Mouse (Mus musculus): ENCODE measurements around the gene Usb1.

The Usb1 gene

DNA sequence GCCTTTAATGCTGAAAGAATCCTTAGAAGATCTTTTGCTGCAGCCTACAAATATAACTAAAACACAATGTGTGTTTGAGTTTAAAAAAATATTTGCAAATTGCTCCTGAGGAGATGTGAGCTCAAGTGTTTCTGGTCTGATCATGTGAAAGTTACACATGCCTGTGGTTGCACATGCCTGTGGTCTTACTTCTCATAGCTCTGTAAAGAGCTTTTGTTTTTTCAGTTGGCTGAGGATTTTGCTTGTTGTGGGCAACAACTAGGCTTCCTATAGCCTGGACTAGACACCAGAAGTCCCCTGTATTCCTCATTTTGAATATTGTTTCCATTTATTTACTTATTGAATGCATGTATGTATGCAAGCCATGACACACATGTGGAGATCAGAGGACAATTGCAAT, 4.3 kb downstream of the Usb1 start:
- DNase-seq (ENCODE audit: low spot score): no peak

GRCm38 (mm10) chr8:95341721-95342120, 9.6 kb downstream of the Usb1 start:
- no peak for DNase-seq (ENCODE audit: low spot score)

GRCm38 (mm10) chr8:95344668-95345067, 12.6 kb downstream of the Usb1 start:
- no peak for DNase-seq (ENCODE audit: low spot score)

DNA sequence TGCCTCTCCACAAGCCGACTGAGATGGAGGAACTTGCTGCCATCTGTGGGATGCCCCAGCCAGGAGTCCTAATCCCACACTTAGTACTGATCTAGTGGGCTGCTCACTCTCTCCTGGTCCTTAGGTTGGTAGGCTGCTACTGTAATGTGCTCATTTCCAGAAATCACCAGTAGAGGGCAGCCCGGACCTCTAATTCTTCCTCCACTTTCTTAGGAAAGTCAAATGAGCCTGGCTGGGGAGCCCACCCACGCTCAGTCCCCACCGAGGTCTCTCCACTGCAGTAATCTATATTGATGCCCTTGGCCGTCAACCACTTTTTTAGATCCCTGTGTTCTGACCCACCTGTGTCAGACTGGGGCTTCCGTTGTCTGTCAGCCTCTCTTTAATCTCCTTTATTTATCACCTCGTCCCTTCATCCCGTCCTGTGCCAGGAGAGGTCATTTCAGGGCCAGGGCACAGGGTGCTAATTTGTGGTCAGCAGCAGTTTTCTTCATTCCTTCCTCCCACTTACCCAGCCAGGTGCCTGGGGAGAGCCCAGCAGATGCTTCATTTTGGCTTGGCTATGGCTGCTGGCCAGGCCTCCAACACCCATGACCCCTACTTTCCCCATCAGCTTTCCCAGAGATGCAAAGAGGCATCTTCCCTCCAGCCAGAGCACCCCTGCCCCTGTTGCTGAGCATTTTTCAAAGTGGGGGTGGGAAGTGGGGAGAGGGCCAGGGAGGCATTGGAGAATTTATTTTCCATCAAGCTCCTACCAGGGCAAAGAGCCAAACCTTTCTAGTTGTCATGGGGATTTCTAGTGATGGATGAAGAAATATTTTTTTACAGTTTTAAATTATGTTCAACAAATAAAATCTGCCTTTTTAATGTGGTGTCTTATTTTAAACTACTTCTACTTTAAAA, 14.8 kb downstream of the Usb1 start:
- DNase-seq (ENCODE audit: low spot score): peak; percentile 75

- DNase-seq (ENCODE audit: low spot score): no peak
These were observed 16.3 kb downstream of the Usb1 start for GRCm38 (mm10) chr8:95348356-95348755.

DNA sequence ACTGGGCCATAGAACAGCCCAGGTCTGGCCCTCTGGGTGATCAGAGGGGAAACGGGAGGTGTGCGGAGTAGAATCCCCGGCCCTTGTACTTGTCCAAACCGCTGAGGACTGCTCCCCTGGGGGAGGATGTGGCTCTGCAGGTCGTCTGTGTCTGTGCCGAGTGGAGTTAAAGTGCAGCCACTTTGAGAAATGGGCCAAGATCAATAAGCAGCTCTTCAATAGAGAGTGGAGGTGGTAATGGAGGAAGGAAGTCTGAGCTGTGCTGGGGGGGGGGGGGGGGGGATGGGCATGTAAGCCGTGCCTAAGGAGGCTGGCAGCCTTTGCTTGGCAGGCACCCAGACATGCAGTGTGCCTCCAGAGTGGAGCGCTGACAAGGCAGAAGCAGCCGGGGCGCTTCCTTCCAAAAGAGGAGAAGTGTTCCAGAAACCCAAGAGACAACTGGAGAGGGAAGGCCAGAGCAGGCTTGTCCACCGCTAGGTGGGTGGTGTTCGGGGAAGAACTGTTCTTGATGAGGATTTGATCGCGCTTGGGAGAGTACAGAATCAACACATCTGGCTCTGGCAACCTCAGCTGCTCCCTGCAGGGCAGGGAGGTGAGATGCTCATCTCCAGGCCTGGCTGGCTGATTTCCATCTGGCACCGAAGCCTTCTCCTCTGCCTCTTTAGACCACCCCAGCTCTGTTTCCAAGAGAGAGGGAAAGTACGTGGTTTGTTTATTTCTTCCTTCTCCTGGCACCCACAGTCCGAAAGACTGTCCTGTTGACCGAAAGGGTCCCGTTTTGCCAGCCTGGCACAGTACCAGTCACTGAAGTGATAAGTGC, 16.9 kb downstream of the Usb1 start:
- peak; percentile 73 for DNase-seq (ENCODE audit: low spot score)

- DNase-seq (ENCODE audit: low spot score): no peak
These were observed 19.4 kb downstream of the Usb1 start for GRCm38 (mm10) chr8:95351461-95351860.

DNA sequence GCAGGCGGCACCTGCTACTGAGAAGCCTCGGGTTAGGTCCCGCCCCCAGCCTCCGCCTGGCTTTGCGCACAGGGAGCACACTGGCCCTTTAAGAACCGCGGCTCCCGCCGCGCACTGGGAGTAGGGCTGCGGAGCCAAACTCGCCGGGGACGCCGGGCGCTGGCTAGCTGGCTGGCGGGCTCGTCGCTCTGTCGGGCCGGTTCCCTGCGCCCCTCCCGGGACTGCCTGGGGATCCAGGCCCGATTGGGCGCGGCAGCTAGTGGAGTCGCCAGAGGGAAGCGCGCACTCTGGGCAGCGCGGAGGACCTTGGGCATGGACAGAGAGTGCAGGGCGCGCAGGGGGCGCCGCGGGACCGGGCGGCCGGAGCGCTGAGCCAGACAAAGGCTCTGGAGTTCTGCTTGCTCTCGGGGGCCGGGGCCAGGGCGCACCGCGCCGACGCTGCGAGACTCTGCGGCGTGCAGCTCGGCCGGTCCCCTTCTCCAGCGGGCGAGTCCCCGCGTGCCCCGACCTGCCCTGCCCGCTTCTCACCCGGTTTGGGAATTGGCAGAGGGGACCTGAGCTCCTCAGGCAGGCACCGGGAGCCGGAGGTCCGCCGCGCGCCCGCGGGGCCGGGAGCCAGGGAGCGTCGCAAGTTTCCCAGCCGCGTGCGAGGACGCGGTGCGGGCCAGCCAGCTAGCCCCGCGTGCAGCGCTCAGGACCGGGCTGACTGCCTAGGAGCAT, 20.2 kb downstream of the Usb1 start, which contains the start of gene Mmp15:
TSS of gene Mmp15 (plus strand) at position 118 of the 720 bp plus-strand sequence.
- DNase-seq (ENCODE audit: low spot score): peak; percentile 84

DNA sequence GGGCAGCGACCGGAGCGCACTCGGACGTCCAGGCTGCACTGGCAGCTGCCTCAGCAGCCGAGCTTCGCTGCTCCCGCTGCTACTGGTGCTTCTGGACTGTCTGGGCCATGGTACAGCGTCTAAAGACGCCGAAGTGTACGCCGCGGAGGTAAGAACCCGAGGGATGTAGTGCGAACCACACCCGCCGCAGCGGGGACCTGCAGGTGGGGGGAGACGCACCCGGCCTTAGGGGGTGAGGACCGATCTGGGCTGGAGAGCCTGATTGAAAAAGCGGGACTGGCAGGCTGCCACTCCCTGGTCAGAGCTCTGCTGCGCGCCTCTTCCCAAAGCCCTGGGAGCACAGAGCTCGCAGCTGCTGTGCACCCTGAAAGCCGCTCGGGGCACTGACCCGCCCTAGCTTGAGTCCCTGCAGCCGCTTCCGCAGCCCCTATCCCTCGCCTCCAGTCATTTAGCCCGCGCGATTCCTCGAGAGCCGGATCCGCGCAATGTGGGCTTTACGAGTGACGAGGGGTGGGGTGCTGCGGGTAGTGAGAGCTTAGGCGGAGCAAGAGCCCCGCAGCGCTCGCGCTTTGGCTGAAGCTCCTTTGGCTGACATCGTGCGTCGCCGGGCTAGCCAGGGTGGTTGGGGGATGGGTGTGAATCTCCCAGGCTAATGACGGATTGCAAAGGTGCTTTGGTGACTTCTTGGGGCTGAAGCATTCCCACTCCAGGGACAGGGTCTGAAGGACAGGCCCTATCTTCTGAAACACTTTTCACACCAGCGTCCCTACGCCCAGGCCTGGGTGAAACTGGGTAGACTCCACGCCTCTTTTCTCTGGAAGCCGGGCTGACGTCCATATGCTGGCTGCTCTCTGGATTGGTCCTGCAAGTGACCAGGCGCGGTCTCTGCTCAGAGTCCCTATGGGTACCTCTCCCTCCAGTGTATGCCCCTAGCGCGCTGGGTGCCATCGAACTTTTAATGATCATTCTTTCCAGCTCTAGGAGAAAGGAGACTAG, 21.1 kb downstream of the Usb1 start:
- peak; percentile 32 for DNase-seq (ENCODE audit: low spot score)

GRCm38 (mm10) chr8:95354606-95355005, 22.5 kb downstream of the Usb1 start:
- DNase-seq (ENCODE audit: low spot score): peak; percentile 58

- no peak for DNase-seq (ENCODE audit: low spot score)
These were observed 26.7 kb downstream of the Usb1 start for GRCm38 (mm10) chr8:95358550-95359411.

GRCm38 (mm10) chr8:95360181-95361015, 28.3 kb downstream of the Usb1 start:
- DNase-seq (ENCODE audit: low spot score): no peak

GRCm38 (mm10) chr8:95361016-95361341, 28.9 kb downstream of the Usb1 start:
- DNase-seq (ENCODE audit: low spot score): no peak

DNA sequence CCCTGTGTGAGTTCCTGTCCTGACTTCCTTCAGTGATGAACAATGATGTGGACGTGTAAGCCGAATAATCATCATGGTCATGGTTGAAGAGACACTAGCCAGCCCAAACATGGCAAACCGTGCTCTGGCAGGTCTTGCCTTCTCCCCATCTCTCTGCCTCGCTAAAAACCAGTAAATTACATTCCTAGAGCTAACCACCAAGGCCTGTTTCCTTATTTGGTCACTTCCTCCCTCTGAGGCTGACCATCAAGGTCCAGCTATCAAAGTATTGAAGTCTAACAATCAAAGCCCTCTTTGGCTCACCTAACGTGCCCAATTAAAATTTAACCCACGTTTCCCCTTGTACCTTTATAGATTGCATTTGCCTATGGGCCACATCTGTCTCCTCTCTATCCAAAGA, 30.2 kb downstream of the Usb1 start:
- no peak for DNase-seq (ENCODE audit: low spot score)

GRCm38 (mm10) chr8:95363849-95364248, 31.8 kb downstream of the Usb1 start:
- DNase-seq (ENCODE audit: low spot score): no peak

DNA sequence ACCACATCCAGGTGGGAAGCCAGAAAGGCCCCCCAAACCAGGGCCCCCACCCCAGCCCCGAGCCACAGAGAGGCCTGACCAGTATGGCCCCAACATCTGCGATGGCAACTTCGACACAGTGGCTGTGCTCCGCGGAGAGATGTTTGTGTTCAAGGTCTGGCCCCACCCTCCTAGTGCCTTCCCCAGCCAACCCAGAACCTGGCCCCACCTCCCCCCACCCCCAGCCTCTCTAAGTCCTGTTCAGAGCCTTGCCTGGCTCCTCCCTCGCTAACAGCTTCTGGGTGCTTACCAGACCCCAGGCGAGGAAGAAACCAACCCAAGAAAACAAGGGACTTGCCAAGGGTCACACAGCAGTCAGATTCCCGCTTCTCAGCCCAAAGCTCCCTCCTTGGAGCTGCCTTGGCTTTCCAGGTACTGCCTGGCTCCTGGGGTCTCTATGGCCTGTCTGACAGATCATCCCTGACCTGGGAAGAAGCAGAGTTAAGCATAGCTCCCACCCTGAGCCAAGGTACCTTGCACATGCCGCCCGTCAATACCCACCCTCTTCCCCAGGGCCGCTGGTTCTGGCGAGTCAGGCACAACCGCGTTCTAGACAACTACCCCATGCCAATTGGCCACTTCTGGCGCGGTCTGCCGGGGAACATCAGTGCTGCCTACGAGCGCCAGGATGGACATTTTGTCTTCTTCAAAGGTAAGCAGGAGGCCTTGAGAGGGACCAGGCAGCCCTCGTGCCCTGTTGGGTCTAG, 37.7 kb downstream of the Usb1 start:
- DNase-seq (ENCODE audit: low spot score): no peak

- DNase-seq (ENCODE audit: low spot score): no peak
These were observed 41.4 kb downstream of the Usb1 start for GRCm38 (mm10) chr8:95373389-95374002.

DNA sequence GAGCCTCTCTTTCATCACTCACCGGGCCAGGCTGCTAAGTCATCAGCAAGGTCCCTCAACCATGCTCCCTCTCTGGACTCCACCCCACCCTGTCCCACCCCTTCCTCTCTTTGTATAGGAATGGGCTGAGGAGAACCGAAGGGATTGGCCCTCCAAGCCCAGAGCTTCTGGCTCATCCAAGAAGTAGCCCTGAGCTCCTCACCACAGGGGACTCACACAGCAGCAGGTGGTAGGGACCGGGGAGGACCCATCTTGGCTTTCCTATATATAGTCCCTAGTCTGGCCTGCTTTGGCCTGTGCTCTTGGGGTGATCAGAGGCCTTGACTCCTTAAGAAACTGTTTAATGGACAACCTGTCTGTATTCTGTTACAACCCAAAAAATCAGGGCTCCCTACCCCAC, 42.3 kb downstream of the Usb1 start:
- no peak for DNase-seq (ENCODE audit: low spot score)
